Mouse (Mus musculus): ENCODE results near the gene Trio. TPM values are rescaled to one million over a fixed set of nuclear protein-coding genes. Genes with fewer than 3 reads are reported as not detected.
A peak's percentile ranks its signal among the peaks of the same experiment; 100 is the strongest.

Trio gene
- polyA plus RNA-seq, 1 experiment from 2014 or later = 36.4 TPM

GRCm38 (mm10) chr15:27771581-27771980, 254.1 kb downstream of the Trio start:
- no peaks in the 10 kb centered on the region for H3K27me3 ChIP-seq (replicated peaks)
- no peak overlapping the region for H3K4me2 ChIP-seq
- peaks cover 58% of the 10 kb centered on the region for H3K36me3 ChIP-seq
- 61% methylated on average over 7 of the region's 7 CpGs for WGBS
- no peak overlapping the region for H3K4me3 ChIP-seq (replicated peaks)
- H3K27ac ChIP-seq (replicated peaks) = peak overlapping the region; percentile 58
- 0 out of 2 replicates have a peak overlapping the region, but pooled peaks have one; percentile 26 for H3K9ac ChIP-seq (replicated peaks)
- H3K4me1 ChIP-seq = peaks cover 31% of the 10 kb centered on the region
- ATAC-seq (ENCODE audit: low FRiP score) = no peak
- no peaks in the 10 kb centered on the region for H3K9me3 ChIP-seq (replicated peaks)

- Histone ChIP-seq H3K4me3 (replicated peaks) (no peak overlapping the region), H3K27me3 (replicated peaks) (no peaks in the 10 kb centered on the region), H3K36me3 (peaks cover 60% of the 10 kb centered on the region), H3K4me2 (no peak overlapping the region), H3K9me3 (replicated peaks) (no peaks in the 10 kb centered on the region), H3K27ac (replicated peaks) (peak overlapping the region; percentile 58), H3K4me1 (peaks cover 30% of the 10 kb centered on the region), H3K9ac (replicated peaks) (no peak overlapping the region)
- ATAC-seq (ENCODE audit: low FRiP score) = peak; percentile 60
- WGBS = 42% methylated on average over 12 of the region's 12 CpGs
Measured at GRCm38 (mm10) chr15:27770513-27771196, 255.0 kb downstream of the Trio start.

DNA sequence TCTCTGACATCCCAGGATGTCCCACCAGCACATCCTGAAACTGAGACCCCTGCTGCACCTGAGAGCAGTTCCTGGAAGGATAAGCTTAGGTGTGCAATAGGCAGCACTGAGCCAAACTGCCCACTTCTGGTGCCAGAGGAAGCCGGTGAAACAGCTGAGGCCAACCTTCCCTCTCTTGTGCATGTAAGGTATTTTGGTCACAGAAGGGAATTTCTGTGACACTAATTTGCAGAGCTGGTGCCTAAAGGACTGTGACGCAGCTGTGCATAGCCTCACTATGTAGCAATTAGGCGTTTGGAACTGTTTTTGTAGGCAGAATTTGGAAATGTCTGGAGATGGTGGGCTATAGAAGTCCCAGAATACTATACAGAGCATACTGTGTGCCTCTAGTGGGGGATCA, 264.2 kb downstream of the Trio start:
- WGBS = 60% methylated on average over 3 of the region's 3 CpGs
- Histone ChIP-seq H3K27me3 (replicated peaks) (no peaks in the 10 kb centered on the region), H3K9ac (replicated peaks) (no peak overlapping the region), H3K4me2 (no peak overlapping the region), H3K4me3 (replicated peaks) (no peak overlapping the region), H3K4me1 (peaks cover 10% of the 10 kb centered on the region), H3K27ac (replicated peaks) (peak overlapping the region; percentile 49), H3K9me3 (replicated peaks) (no peaks in the 10 kb centered on the region), H3K36me3 (peaks cover 46% of the 10 kb centered on the region)
- ATAC-seq (ENCODE audit: low FRiP score) = no peak

DNA sequence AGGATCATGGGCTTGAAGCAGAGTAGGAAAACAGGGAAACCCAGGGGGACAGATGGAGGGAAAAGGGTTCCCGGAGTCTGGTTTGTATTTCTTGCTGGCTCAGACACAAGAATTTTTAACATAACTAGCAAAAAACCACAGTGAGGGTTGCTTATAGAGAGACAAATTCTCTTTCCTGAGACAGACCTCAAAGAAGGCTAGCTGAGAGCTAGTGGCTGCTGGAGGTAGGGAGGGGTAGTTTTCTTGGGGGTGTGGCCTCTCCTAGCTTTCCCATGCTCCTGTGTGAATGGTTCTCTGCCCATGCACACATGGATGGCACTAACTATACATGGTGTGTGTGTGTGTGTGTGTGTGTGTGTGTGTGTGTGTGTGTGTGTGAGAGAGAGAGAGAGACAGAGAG, 265.0 kb downstream of the Trio start:
- peaks cover 53% of the 10 kb centered on the region for H3K36me3 ChIP-seq
- WGBS = 69% methylated on average over 1 of the region's 1 CpGs

GRCm38 (mm10) chr15:27759890-27760289, 265.8 kb downstream of the Trio start:
- H3K27me3 ChIP-seq (replicated peaks) = no peaks in the 10 kb centered on the region
- no peaks in the 10 kb centered on the region for H3K9me3 ChIP-seq (replicated peaks)
- ATAC-seq (ENCODE audit: low FRiP score) = peak; percentile 30; the same call in 1 of the 2 replicates
- no peak overlapping the region for H3K4me2 ChIP-seq
- H3K36me3 ChIP-seq = peaks cover 61% of the 10 kb centered on the region
- H3K4me3 ChIP-seq (replicated peaks) = no peak overlapping the region
- peak overlapping the region; percentile 10; the same call in 1 of the 2 replicates for H3K9ac ChIP-seq (replicated peaks)
- 62% methylated on average over 5 of the region's 5 CpGs for WGBS
- H3K27ac ChIP-seq (replicated peaks) = peak overlapping the region; percentile 61; the same call in 1 of the 2 replicates
- H3K4me1 ChIP-seq = peaks cover 10% of the 10 kb centered on the region

More for the DNA sequence above, 265.0 kb downstream of the Trio start:
- Histone ChIP-seq H3K9me3 (replicated peaks) (no peaks in the 10 kb centered on the region), H3K4me3 (replicated peaks) (no peak overlapping the region), H3K4me2 (no peak overlapping the region), H3K27me3 (replicated peaks) (no peaks in the 10 kb centered on the region), H3K4me1 (peaks cover 10% of the 10 kb centered on the region), H3K9ac (replicated peaks) (no peak overlapping the region), H3K27ac (replicated peaks) (peak overlapping the region; percentile 61; the same call in 1 of the 2 replicates)
- no peak for ATAC-seq (ENCODE audit: low FRiP score)

DNA sequence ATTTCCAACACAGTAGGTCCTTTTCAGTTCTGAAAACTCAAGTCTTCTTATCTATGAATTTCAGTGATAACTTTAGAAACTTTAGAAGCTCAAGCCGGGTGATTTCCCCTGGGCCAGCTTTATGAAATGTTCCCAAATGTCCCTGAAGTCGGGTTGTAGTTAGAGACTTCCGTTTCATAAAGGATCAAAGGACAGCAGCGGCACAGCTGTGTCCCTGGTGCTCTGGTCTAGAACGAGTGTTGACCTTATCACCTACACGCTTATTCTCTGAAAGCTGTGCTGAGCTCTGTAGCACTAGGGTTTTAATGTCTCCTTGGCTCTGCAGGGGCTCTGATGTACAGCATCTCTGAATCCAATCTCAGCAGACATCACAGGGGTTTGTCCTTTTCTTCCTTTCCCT, 267.0 kb downstream of the Trio start:
- H3K36me3 ChIP-seq = peaks cover 62% of the 10 kb centered on the region
- H3K4me2 ChIP-seq = no peak overlapping the region
- WGBS = 70% methylated on average over 6 of the region's 6 CpGs
- H3K27me3 ChIP-seq (replicated peaks) = no peaks in the 10 kb centered on the region
- no peak overlapping the region for H3K27ac ChIP-seq (replicated peaks)
- no peak overlapping the region for H3K9ac ChIP-seq (replicated peaks)
- H3K4me3 ChIP-seq (replicated peaks) = no peak overlapping the region
- peaks cover 13% of the 10 kb centered on the region for H3K4me1 ChIP-seq
- no peak for ATAC-seq (ENCODE audit: low FRiP score)
- no peaks in the 10 kb centered on the region for H3K9me3 ChIP-seq (replicated peaks)

DNA sequence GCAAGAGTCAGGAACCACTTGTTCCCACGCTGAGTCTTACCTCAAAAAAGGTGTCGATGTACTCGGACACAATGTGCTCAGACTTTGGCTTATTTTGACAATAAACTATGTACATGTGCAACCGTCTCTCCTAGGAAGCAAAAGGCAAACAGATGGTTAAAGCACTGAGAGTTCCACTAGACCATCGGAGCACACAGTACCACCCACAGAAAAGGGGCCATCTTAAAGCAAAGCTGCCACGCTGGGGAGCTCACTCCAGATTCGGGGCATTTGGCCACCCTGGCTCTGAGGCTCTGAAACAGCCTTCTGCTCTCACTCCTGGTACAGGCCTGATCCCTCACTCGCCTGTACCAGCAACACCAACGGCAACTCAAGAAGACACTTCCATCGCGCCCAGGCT, 269.2 kb downstream of the Trio start:
- H3K27ac ChIP-seq (replicated peaks) = no peak overlapping the region
- no peaks in the 10 kb centered on the region for H3K9me3 ChIP-seq (replicated peaks)
- no peak overlapping the region for H3K9ac ChIP-seq (replicated peaks)
- no peak for ATAC-seq (ENCODE audit: low FRiP score)
- H3K4me2 ChIP-seq = no peak overlapping the region
- peaks cover 15% of the 10 kb centered on the region for H3K4me1 ChIP-seq
- 93% methylated on average over 11 of the region's 11 CpGs for WGBS
- peaks cover 75% of the 10 kb centered on the region for H3K36me3 ChIP-seq
- no peak overlapping the region for H3K4me3 ChIP-seq (replicated peaks)
- H3K27me3 ChIP-seq (replicated peaks) = no peaks in the 10 kb centered on the region

DNA sequence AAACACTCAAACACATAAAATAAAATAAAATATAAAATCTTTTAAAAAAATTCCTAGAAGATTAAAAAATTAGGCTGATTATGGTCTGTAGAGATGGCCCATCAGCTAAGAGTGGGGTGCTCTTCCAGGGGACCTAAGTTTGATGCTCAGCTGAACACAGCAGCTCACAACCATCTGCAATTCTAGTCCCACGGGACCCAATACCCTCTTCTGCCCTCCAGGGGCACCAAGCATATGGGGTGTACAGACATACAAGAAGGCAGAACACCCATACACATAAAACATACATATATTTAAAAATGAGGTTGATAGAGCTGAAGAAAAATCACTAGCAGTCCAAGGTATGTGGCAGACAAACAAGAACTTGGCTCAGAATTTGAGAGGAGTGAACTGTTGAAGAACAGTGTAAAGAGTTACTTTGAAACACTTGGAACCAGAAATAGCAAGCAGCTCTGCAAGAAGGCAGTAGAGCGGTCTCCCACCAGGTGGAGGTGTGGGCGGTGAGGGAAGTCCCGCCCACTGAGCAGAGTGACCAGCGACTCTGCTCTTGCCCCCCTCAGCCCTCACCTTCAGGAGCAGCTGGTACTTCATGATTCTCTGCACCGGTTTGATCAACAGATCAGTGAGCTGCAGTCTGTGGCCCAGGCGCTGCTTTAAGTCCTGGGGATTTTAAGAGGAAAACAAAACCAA, 270.9 kb downstream of the Trio start:
- Histone ChIP-seq H3K27me3 (replicated peaks) (no peaks in the 10 kb centered on the region), H3K27ac (replicated peaks) (no peak overlapping the region), H3K4me3 (replicated peaks) (no peak overlapping the region), H3K9me3 (replicated peaks) (no peaks in the 10 kb centered on the region), H3K36me3 (peaks cover 88% of the 10 kb centered on the region), H3K4me1 (peaks cover 10% of the 10 kb centered on the region), H3K9ac (replicated peaks) (no peak overlapping the region), H3K4me2 (no peak overlapping the region)
- WGBS = 86% methylated on average over 7 of the region's 7 CpGs
- ATAC-seq (ENCODE audit: low FRiP score) = no peak

GRCm38 (mm10) chr15:27753923-27754322, 271.7 kb downstream of the Trio start:
- Histone ChIP-seq H3K4me1 (peaks cover 10% of the 10 kb centered on the region), H3K4me2 (no peak overlapping the region), H3K9me3 (replicated peaks) (no peaks in the 10 kb centered on the region), H3K4me3 (replicated peaks) (no peak overlapping the region), H3K27me3 (replicated peaks) (no peaks in the 10 kb centered on the region), H3K36me3 (peaks cover 88% of the 10 kb centered on the region), H3K27ac (replicated peaks) (no peak overlapping the region), H3K9ac (replicated peaks) (no peak overlapping the region)
- ATAC-seq (ENCODE audit: low FRiP score) = no peak
- 82% methylated on average over 5 of the region's 5 CpGs for WGBS

- Histone ChIP-seq H3K4me3 (replicated peaks) (no peak overlapping the region), H3K27me3 (replicated peaks) (no peaks in the 10 kb centered on the region), H3K36me3 (peaks cover 89% of the 10 kb centered on the region), H3K9me3 (replicated peaks) (no peaks in the 10 kb centered on the region), H3K27ac (replicated peaks) (peak overlapping the region; percentile 66), H3K4me1 (peaks cover 10% of the 10 kb centered on the region), H3K4me2 (no peak overlapping the region), H3K9ac (replicated peaks) (no peak overlapping the region)
- no peak for ATAC-seq (ENCODE audit: low FRiP score)
- whole genome bisulfite sequencing = 66% methylated on average over 7 of the region's 7 CpGs
Measured at GRCm38 (mm10) chr15:27752677-27753342, 272.8 kb downstream of the Trio start.

- Histone ChIP-seq H3K9me3 (replicated peaks) (no peaks in the 10 kb centered on the region), H3K4me2 (no peak overlapping the region), H3K36me3 (peaks cover 89% of the 10 kb centered on the region), H3K4me1 (peaks cover 10% of the 10 kb centered on the region), H3K9ac (replicated peaks) (no peak overlapping the region), H3K27ac (replicated peaks) (no peak overlapping the region), H3K27me3 (replicated peaks) (no peaks in the 10 kb centered on the region), H3K4me3 (replicated peaks) (no peak overlapping the region)
- 77% methylated on average over 12 of the region's 12 CpGs for WGBS
- ATAC-seq (ENCODE audit: low FRiP score) = peak; percentile 62; the same call in 1 of the 2 replicates
Measured at GRCm38 (mm10) chr15:27751612-27752405, 273.8 kb downstream of the Trio start.

All from neural tube, embryonic 15.5 days (tissue).